Mouse (Mus musculus): ENCODE data around the gene Rpl7a. TPM values are rescaled to one million over a fixed set of nuclear protein-coding genes. Genes with fewer than 3 reads are reported as not detected.

The Rpl7a gene
- polyA plus RNA-seq (2015; fragmentation: Nextera tagmentation; extraction: Ambion mirVana): 413 and 440 TPM in 2 replicates

GRCm38 (mm10) chr2:26910124-26910993 lies at the start of gene Rpl7a, which contains the start of gene Med22:
Gene Rpl7a, plus strand, starts transcription at chr2:26910764.
Gene Med22, minus strand, starts transcription at chr2:26910677.

GRCm38 (mm10) chr2:26864879-26865278 lies 45.7 kb upstream of the Rpl7a start, which contains the start of gene Abo:
Gene Abo, minus strand, starts transcription at chr2:26864979.

GRCm38 (mm10) chr2:26902467-26903220 lies 7.9 kb upstream of the Rpl7a start, which contains the start of gene Surf6:
Gene Surf6, minus strand, starts transcription at chr2:26902879.

GRCm38 (mm10) chr2:26915927-26916728 lies 5.6 kb downstream of the Rpl7a start, which contains the start of the genes Surf2 and Surf1:
Gene Surf2, plus strand, starts transcription at chr2:26916367.
Gene Surf1, minus strand, starts transcription at chr2:26916530.

GRCm38 (mm10) chr2:26933304-26934055 lies 22.9 kb downstream of the Rpl7a start, which contains the start of the genes Surf4 and Stkld1:
Gene Surf4, minus strand, starts transcription at chr2:26933928.
Gene Stkld1, plus strand, starts transcription at chr2:26934047.

Other genes starting within 250 kb of the Rpl7a start
- gene Lcn4, start 239.5 kb upstream of the Rpl7a start, polyA plus RNA-seq (2015; fragmentation: Nextera tagmentation; extraction: Ambion mirVana): not detected in 2 replicates
- not detected in 2 replicates for gene Abo, start 45.8 kb upstream of the Rpl7a start, polyA plus RNA-seq (2015; fragmentation: Nextera tagmentation; extraction: Ambion mirVana)
- gene Surf6, start 7.9 kb upstream of the Rpl7a start, polyA plus RNA-seq (2015; fragmentation: Nextera tagmentation; extraction: Ambion mirVana): 13.0 and 15.4 TPM in 2 replicates
- gene Med22, start 87 bp upstream of the Rpl7a start, polyA plus RNA-seq (2015; fragmentation: Nextera tagmentation; extraction: Ambion mirVana): 34.2 and 35.7 TPM in 2 replicates
- gene Surf2, start 5.6 kb downstream of the Rpl7a start, polyA plus RNA-seq (2015; fragmentation: Nextera tagmentation; extraction: Ambion mirVana): 41.6 and 57.7 TPM in 2 replicates
- gene Surf1, start 5.8 kb downstream of the Rpl7a start, polyA plus RNA-seq (2015; fragmentation: Nextera tagmentation; extraction: Ambion mirVana): 95.5 and 103 TPM in 2 replicates
- 122 and 190 TPM in 2 replicates for gene Surf4, start 23.2 kb downstream of the Rpl7a start, polyA plus RNA-seq (2015; fragmentation: Nextera tagmentation; extraction: Ambion mirVana)
- gene Stkld1, start 23.3 kb downstream of the Rpl7a start, polyA plus RNA-seq (2015; fragmentation: Nextera tagmentation; extraction: Ambion mirVana): 0.15 TPM in 1 of 2 replicates, not detected in the other
- 18.0 and 23.2 TPM in 2 replicates for gene Rexo4, start 53.6 kb downstream of the Rpl7a start, polyA plus RNA-seq (2015; fragmentation: Nextera tagmentation; extraction: Ambion mirVana)
- gene Adamts13, start 62.7 kb downstream of the Rpl7a start, polyA plus RNA-seq (2015; fragmentation: Nextera tagmentation; extraction: Ambion mirVana): 0.17 and 0.20 TPM in 2 replicates
- 34.2 and 43.9 TPM in 2 replicates for gene Cacfd1, start 99.2 kb downstream of the Rpl7a start, polyA plus RNA-seq (2015; fragmentation: Nextera tagmentation; extraction: Ambion mirVana)
- 1.5 and 2.3 TPM in 2 replicates for gene Slc2a6, start 117.2 kb downstream of the Rpl7a start, polyA plus RNA-seq (2015; fragmentation: Nextera tagmentation; extraction: Ambion mirVana)
- 0.14 and 0.54 TPM in 2 replicates for gene Mymk, start 161.4 kb downstream of the Rpl7a start, polyA plus RNA-seq (2015; fragmentation: Nextera tagmentation; extraction: Ambion mirVana)
- gene Adamtsl2, start 168.6 kb downstream of the Rpl7a start, polyA plus RNA-seq (2015; fragmentation: Nextera tagmentation; extraction: Ambion mirVana): 2.6 and 3.5 TPM in 2 replicates
- gene Fam163b, start 231.7 kb downstream of the Rpl7a start, polyA plus RNA-seq (2015; fragmentation: Nextera tagmentation; extraction: Ambion mirVana): 3.1 and 5.9 TPM in 2 replicates

Measured in adrenal gland, postnatal 0 days (tissue).